Mouse (Mus musculus) ES-E14 (cell line): ENCODE measurements around the gene Tmem237. TPM values are rescaled to one million over a fixed set of nuclear protein-coding genes. Genes with fewer than 3 reads are reported as not detected.

Experiments
- DNase-seq: peaks from one replicate; pipeline ENCODE4 v3.0.0-alpha.2; 2013; ENCODE audit warnings: low read depth, low spot score
- H3K27ac ChIP-seq: 2 replicates; pipeline ENCODE4 v1.5.1; 2012; ENCODE audit warnings: low read depth, mild to moderate bottlenecking, low read length, moderate library complexity, mixed read lengths; ENCODE audit not compliant: poor library complexity, insufficient read depth, severe bottlenecking
- H3K36me3 ChIP-seq: 2 replicates; pipeline ENCODE4 v1.6.1; 2012; ENCODE audit warnings: mild to moderate bottlenecking, low read length, moderate library complexity, mixed read lengths; ENCODE audit not compliant: control insufficient read depth, poor library complexity, insufficient read depth, severe bottlenecking
- H3K4me1 ChIP-seq, 2 experiments: fragments of 150-350 bp in 1 of 2; sonication (generic) in 1 of 2; 2 replicates each; pipeline ENCODE4 v1.6.1; 2012; ENCODE audit warnings: low read length in 2 of 2, mild to moderate bottlenecking in 1 of 2, mixed read lengths in 1 of 2; ENCODE audit not compliant: control insufficient read depth in 2 of 2, insufficient read depth in 2 of 2, poor library complexity in 1 of 2
- H3K4me3 ChIP-seq, 2 experiments: fragments of 150-350 bp in 1 of 2; sonication (generic) in 1 of 2; 2 replicates each; pipeline ENCODE4 v1.5.1; 2012; ENCODE audit warnings: low read length in 2 of 2, low read depth in 1 of 2, mild to moderate bottlenecking in 1 of 2, mixed read lengths in 1 of 2; ENCODE audit not compliant: insufficient read depth in 1 of 2, poor library complexity in 1 of 2, severe bottlenecking in 1 of 2
- H3K9ac ChIP-seq: 2 replicates; pipeline ENCODE4 v1.6.1; 2012; ENCODE audit warnings: low read depth, mild to moderate bottlenecking, low read length, mixed read lengths; ENCODE audit not compliant: poor library complexity, insufficient read depth, severe bottlenecking
- H3K9me3 ChIP-seq: fragments of 150-350 bp; sonication (generic); 2 replicates; pipeline ENCODE4 v1.6.1; 2012; ENCODE audit warnings: low read depth, mild to moderate bottlenecking, low read length; ENCODE audit not compliant: control insufficient read depth, insufficient read depth
- CHD2 ChIP-seq: IDR thresholded peaks from 2 replicates; pipeline ENCODE4 v1.6.1; 2014; ENCODE audit warnings: mild to moderate bottlenecking, low read depth, low read length, inconsistent platforms
- HCFC1 ChIP-seq: IDR thresholded peaks from 2 replicates; pipeline ENCODE4 v1.6.1; 2012; ENCODE audit warnings: low read length, inconsistent platforms, borderline replicate concordance; ENCODE audit not compliant: insufficient read depth
- MAFK ChIP-seq: IDR thresholded peaks from 2 replicates; pipeline ENCODE4 v1.6.1; 2014; ENCODE audit warnings: mild to moderate bottlenecking, low read depth, low read length, inconsistent platforms; ENCODE audit not compliant: insufficient read depth
- ZC3H11A ChIP-seq: IDR thresholded peaks from 2 replicates; pipeline ENCODE4 v1.6.1; 2012; ENCODE audit warnings: low read depth, mild to moderate bottlenecking, inconsistent platforms, low read length, borderline replicate concordance
- ZNF384 ChIP-seq: IDR thresholded peaks from 2 replicates; pipeline ENCODE4 v1.6.1; 2012; ENCODE audit warnings: low read depth, low read length, inconsistent platforms
- in situ Hi-C, 2 experiments: fragments of 600-800 bp; cut with MboI; formaldehyde crosslinking; loops; one replicate each; pipeline ENCODE4 v1.15.1; 2025; ENCODE audit warnings: low sequenced_read_pairs in 2 of 2, inconsistent platforms in 1 of 2; ENCODE audit not compliant: unreplicated experiment in 2 of 2
- total RNA-seq: library from RNA; depleted of rRNA; stranded (reverse); fragments of 300-350 nt; gene quantifications from 2 replicates; pipeline ENCODE4 v1.2.3, GENCODE M21; 2012; rRNA removed

Tmem237 gene
- 23.4 and 36.5 TPM in 2 replicates for total RNA-seq

DNA sequence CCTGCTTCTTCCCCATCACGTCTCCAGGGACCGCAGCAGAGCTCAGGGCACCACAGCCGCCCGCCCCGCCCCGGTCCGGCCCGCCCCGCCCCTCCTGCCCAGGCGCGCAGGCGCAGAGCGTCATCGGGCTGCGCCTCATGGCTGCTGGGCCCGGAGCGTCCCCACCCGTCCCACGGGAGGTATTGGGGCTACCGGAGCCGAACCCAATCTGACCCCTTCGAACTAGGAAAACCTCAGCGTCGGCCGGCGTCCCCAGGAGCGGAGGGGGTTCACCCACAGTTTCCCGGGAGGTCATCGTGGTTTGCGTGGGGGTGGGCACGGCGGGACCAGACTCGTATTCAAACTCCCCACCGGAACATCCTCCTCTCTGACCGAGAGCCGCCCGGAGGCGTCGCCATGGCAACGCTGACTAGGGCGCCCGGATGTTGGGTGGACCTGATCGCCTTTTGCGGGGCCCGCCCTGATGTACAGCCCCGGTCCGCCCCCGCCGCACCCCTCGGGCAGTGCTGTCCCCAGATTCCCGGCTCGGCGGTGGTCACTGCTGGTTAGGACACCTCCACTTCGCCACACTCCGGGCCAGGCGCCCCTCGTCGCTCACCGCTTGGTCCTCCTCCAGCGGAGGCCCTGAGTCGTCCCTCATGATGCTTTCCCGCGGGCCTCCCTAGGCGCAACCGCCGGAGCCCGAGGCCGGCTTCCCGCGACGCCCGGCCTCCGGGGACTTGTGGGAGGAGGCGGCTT, at the start of gene Tmem237:
Gene Tmem237, minus strand, starts transcription at position 689 of the 738 bp plus-strand sequence.
- Histone ChIP-seq H3K4me3 (peak within 1 kb of the TSS; percentile 87 to 98), H3K36me3 (peaks cover 2% of the 10 kb centered on the region; the same call in 1 of the 2 replicates), H3K4me1 (no peaks in the 10 kb centered on the region), H3K9ac (peak within 1 kb of the TSS; percentile 95), H3K27ac (peak within 1 kb of the TSS; percentile 57; the same call in 1 of the 2 replicates), H3K9me3 (no peaks in the 10 kb centered on the region)
- TF ChIP-seq MAFK = no peak
- TF ChIP-seq HCFC1 = peak; percentile 41; the same call in 1 of the 2 replicates
- in situ Hi-C loops = no loop called here
- DNase-seq = peak; percentile 76

DNA sequence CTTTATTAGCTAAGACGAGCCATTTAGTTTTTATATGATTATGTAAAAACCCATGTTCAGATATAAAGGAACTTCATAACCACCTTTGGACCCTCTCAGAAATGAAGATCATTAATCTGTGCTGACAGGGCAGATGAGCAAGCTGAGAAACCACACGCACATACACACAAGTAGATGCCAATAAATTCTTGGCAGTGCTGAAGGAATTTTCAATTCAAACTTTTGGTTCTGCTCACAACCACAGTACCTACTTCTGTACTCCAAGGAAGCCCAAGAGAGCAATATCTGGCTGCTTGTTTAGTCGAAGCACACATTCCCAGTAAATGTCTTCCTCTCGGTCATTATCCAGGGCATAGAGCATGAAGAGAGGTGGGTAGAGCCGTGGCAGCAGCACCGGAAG, 49.4 kb upstream of the Tmem237 start:
- H3K27ac ChIP-seq = no peak overlapping the region
- TF ChIP-seq ZC3H11A (no peak), HCFC1 (no peak), ZNF384 (no peak), MAFK (no peak), CHD2 (no peak)
- no peak overlapping the region for H3K4me3 ChIP-seq
- in situ Hi-C loops = no loop called here
- H3K36me3 ChIP-seq = peaks cover 20% of the 10 kb centered on the region
- no peak overlapping the region for H3K9ac ChIP-seq
- DNase-seq = no peak
- no peaks in the 10 kb centered on the region for H3K9me3 ChIP-seq
- H3K4me1 ChIP-seq = no peaks in the 10 kb centered on the region

DNA sequence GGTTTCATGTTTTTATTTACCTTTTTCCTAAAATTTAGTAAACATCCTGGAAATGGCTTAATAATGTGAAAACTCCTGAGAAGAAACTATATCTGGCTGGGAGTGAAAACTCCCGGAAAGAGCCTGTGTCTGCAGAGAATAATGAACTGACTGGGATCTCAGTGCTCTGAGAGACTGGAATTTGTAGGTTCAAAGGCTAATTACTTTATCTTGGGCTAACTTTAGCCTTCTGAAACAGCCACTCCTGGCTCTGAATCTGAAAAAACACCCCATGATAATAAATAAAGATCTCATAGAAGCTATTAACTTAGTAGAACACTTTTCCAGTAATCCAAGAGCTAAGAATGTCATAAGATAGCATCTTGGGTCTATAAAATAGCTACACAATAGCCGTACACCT, 48.3 kb upstream of the Tmem237 start:
- H3K27ac ChIP-seq = no peak overlapping the region
- peaks cover 20% of the 10 kb centered on the region for H3K36me3 ChIP-seq
- TF ChIP-seq ZC3H11A (no peak), HCFC1 (no peak), MAFK (no peak), ZNF384 (no peak), CHD2 (no peak)
- no peak overlapping the region for H3K4me3 ChIP-seq
- no peaks in the 10 kb centered on the region for H3K9me3 ChIP-seq
- no peak for DNase-seq
- H3K9ac ChIP-seq = no peak overlapping the region
- H3K4me1 ChIP-seq = no peaks in the 10 kb centered on the region
- in situ Hi-C loops = no loop called here

- H3K4me3 ChIP-seq = no peak overlapping the region
- peaks cover 24% of the 10 kb centered on the region for H3K36me3 ChIP-seq
- TF ChIP-seq HCFC1 (no peak), MAFK (no peak), ZC3H11A (no peak), CHD2 (no peak), ZNF384 (no peak)
These were observed 47.6 kb upstream of the Tmem237 start for GRCm38 (mm10) chr1:59167654-59168425.

More at GRCm38 (mm10) chr1:59167654-59168425, 47.6 kb upstream of the Tmem237 start:
- Histone ChIP-seq H3K9ac (no peak overlapping the region), H3K27ac (no peak overlapping the region), H3K4me1 (no peaks in the 10 kb centered on the region; a peak in 1 of 4 replicates), H3K9me3 (no peaks in the 10 kb centered on the region)
- DNase-seq = no peak
- in situ Hi-C loops = no loop called here
